Mouse (Mus musculus): ENCODE measurements at regions not wholly inside any gene's neighbourhood (a gene's known extent, or its start where the extent isn't known, plus 50 kb on each side); places are given as distances from the start of the nearest gene placed in this dataset.

DNA sequence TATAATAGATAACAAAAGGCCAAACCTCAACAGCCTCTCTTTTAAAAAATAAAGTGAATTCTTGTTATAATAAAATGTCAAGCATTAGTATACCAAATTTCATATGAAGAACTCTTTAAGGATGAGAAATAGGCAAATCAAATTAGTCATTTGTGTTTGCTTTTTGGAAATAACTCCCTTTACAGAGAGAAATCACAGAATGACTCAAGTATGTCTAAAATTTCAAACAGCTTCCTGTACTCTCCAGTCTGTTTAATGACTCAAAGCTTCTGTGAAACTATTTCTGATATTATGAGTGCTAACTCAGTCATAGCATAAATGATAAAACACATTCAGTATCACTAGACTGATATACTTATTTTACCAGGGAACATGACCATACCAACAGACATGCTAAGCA lies 217.7 kb downstream of the Rps12 start:
- no peak for TF ChIP-seq SMC3 (IDR thresholded peaks at IDR 0.05; ENCODE audit: low read depth, low read length)
- TF ChIP-seq MAX (IDR thresholded peaks at IDR 0.05; ENCODE audit: low read length), result no peak
- TF ChIP-seq CTCF (conservative IDR thresholded peaks at IDR 0.05 in 1 of 2, IDR thresholded peaks at IDR 0.05 in 1 of 2; ENCODE audit: low read depth in 2 of 2, low read length in 2 of 2), result no peak

All from CH12.LX (cell line).